Mouse (Mus musculus) CH12.LX (cell line): ENCODE measurements around the gene Slc12a6. TPM values are rescaled to one million over a fixed set of nuclear protein-coding genes. Genes with fewer than 3 reads are reported as not detected.

Experiments used
- DNase-seq: peaks from one replicate; pipeline ENCODE4 v3.0.0-alpha.2; 2013; ENCODE audit errors: extremely low read depth
- H3K27ac ChIP-seq: 2 replicates; pipeline ENCODE4 v1.5.1; 2012; ENCODE audit warnings: low read depth, mild to moderate bottlenecking, control low read depth, moderate library complexity; ENCODE audit not compliant: insufficient read depth
- H3K27me3 ChIP-seq: replicated peaks from 2 replicates; pipeline ENCODE3; 2012; ENCODE audit warnings: inconsistent platforms
- H3K36me3 ChIP-seq, 2 experiments: replicated peaks in 1 of 2; 2 replicates each; pipeline versions ENCODE3 to v1.6.1; 2012; ENCODE audit warnings: inconsistent platforms in 1 of 2, low read length in 1 of 2, mild to moderate bottlenecking in 1 of 2, mixed read lengths in 1 of 2, moderate library complexity in 1 of 2; ENCODE audit not compliant: control insufficient read depth in 1 of 2, insufficient read depth in 1 of 2
- H3K4me1 ChIP-seq, 2 experiments: 2 replicates each; pipeline ENCODE4 v1.6.1; 2012; ENCODE audit warnings: inconsistent platforms in 1 of 2, moderate library complexity in 1 of 2; ENCODE audit not compliant: insufficient read depth in 2 of 2, control insufficient read depth in 1 of 2
- H3K4me2 ChIP-seq: 2 replicates; pipeline ENCODE4 v1.6.1; 2012; ENCODE audit warnings: low read depth, mild to moderate bottlenecking, control low read depth; ENCODE audit not compliant: poor library complexity, insufficient read depth, severe bottlenecking
- H3K4me3 ChIP-seq, 3 experiments: fragments of 150-350 bp in 1 of 3; sonication (generic) in 1 of 3; replicated peaks in 1 of 3; 2 replicates each; pipeline versions ENCODE3 to v1.5.1; 2011 to 2012; ENCODE audit warnings: low read depth in 2 of 3, low read length in 2 of 3, mild to moderate bottlenecking in 2 of 3, moderate library complexity in 2 of 3, control low read depth in 1 of 3, improper control_type of control experiment in 1 of 3, inconsistent platforms in 1 of 3, mixed read lengths in 1 of 3; ENCODE audit not compliant: poor library complexity in 1 of 3
- H3K79me2 ChIP-seq: replicated peaks from 2 replicates; pipeline ENCODE4 v1.6.1; 2012; ENCODE audit warnings: mild to moderate bottlenecking, moderate library complexity; ENCODE audit not compliant: control insufficient read depth, poor library complexity, insufficient read depth, severe bottlenecking; ENCODE audit errors: extremely low read depth
- H3K9ac ChIP-seq: 2 replicates; pipeline ENCODE4 v1.6.1; 2012; ENCODE audit warnings: low read depth, mild to moderate bottlenecking, control low read depth, moderate library complexity; ENCODE audit not compliant: insufficient read depth
- H3K9me3 ChIP-seq: replicated peaks from 2 replicates; pipeline ENCODE3; 2012; ENCODE audit warnings: low read length, inconsistent platforms, mixed read lengths
- BHLHE40 ChIP-seq: IDR thresholded peaks from 2 replicates; pipeline ENCODE4 v1.6.1; 2011; ENCODE audit warnings: mild to moderate bottlenecking, low read depth, low read length, improper control_type of control experiment
- CTCF ChIP-seq, 2 experiments: IDR thresholded peaks in 1 of 2; conservative IDR thresholded peaks in 1 of 2; 2 replicates each; pipeline ENCODE4 v1.5.1; 2011 to 2012; ENCODE audit warnings: low read depth in 2 of 2, low read length in 2 of 2, improper control_type of control experiment in 1 of 2, inconsistent platforms in 1 of 2, mild to moderate bottlenecking in 1 of 2, moderate library complexity in 1 of 2
- E2F4 ChIP-seq: IDR thresholded peaks from 2 replicates; pipeline ENCODE4 v1.6.1; 2011; ENCODE audit warnings: low read depth, low read length, improper control_type of control experiment; ENCODE audit not compliant: insufficient replicate concordance
- EP300 ChIP-seq: IDR thresholded peaks from 2 replicates; pipeline ENCODE4 v1.6.1; 2011; ENCODE audit warnings: low read length, improper control_type of control experiment
- IRF4 ChIP-seq: IDR thresholded peaks from 2 replicates; pipeline ENCODE4 v1.6.1; 2014; ENCODE audit warnings: low read depth, mild to moderate bottlenecking, inconsistent platforms, low read length, improper control_type of control experiment
- NELFE ChIP-seq: IDR thresholded peaks from 2 replicates; pipeline ENCODE4 v1.6.1; 2011; ENCODE audit warnings: low read depth, low read length, improper control_type of control experiment
- PAX5 ChIP-seq: IDR thresholded peaks from 2 replicates; pipeline ENCODE4 v1.6.1; 2012; ENCODE audit warnings: low read length, inconsistent platforms, mixed read lengths
- POLR2AphosphoS2 ChIP-seq: IDR thresholded peaks from 2 replicates; pipeline ENCODE4 v1.6.1; 2011; ENCODE audit warnings: low read depth, low read length, improper control_type of control experiment
- RCOR1 ChIP-seq: conservative IDR thresholded peaks from 2 replicates; pipeline ENCODE4 v1.6.1; 2012; ENCODE audit warnings: low read depth, mild to moderate bottlenecking, inconsistent platforms, low read length, improper control_type of control experiment
- SIN3A ChIP-seq: IDR thresholded peaks from 2 replicates; pipeline ENCODE4 v1.6.1; 2012; ENCODE audit warnings: low read length, improper control_type of control experiment, inconsistent platforms
- SMC3 ChIP-seq: IDR thresholded peaks from 2 replicates; pipeline ENCODE4 v1.6.1; 2011; ENCODE audit warnings: low read depth, low read length, improper control_type of control experiment
- UBTF ChIP-seq: IDR thresholded peaks from 2 replicates; pipeline ENCODE4 v1.6.1; 2012; ENCODE audit warnings: low read depth, mild to moderate bottlenecking, inconsistent platforms, low read length, improper control_type of control experiment, moderate library complexity
- USF1 ChIP-seq: IDR thresholded peaks from 2 replicates; pipeline ENCODE4 v1.6.1; 2014; ENCODE audit warnings: low read depth, mild to moderate bottlenecking, inconsistent platforms, low read length, improper control_type of control experiment
- ZMIZ1 ChIP-seq: IDR thresholded peaks from 2 replicates; pipeline ENCODE4 v1.6.1; 2012; ENCODE audit warnings: low read depth, mild to moderate bottlenecking, inconsistent platforms, low read length, improper control_type of control experiment
- ZNF384 ChIP-seq: IDR thresholded peaks from 2 replicates; pipeline ENCODE4 v1.6.1; 2012; ENCODE audit warnings: low read depth, low read length, improper control_type of control experiment, inconsistent platforms
- dilution Hi-C: fragments of 300-500 bp; cut with MboI; formaldehyde crosslinking; loops from 2 replicates; pipeline ENCODE4 v1.14.3; 2020; ENCODE audit warnings: low sequenced_read_pairs; ENCODE audit not compliant: extremely low pct_unique_long_range_greater_than_20kb, extremely low pct_ligation_motif_present
- in situ Hi-C: fragments of 300-500 bp; cut with MboI; formaldehyde crosslinking; loops from 3 replicates; pipeline ENCODE4 v1.14.3; 2019; ENCODE audit warnings: low sequenced_read_pairs, low pct_ligation_motif_present, low pct_unique_long_range_greater_than_20kb, mixed read lengths
- polyA plus RNA-seq: library from polyadenylated mRNA; unstranded; fragments of >175 nt; gene quantifications from 2 replicates; pipeline ENCODE4 v1.2.1, GENCODE M21; 2012; ENCODE audit warnings: low read depth; ENCODE audit not compliant: insufficient read length
- total RNA-seq, 2 experiments: library from RNA; depleted of rRNA; stranded (reverse); fragments of 300-350 nt in 1 of 2; fragments of >200 nt in 1 of 2; gene quantifications; 2 replicates each; pipeline ENCODE4 v1.2.3; 2012 to 2014

Gene Slc12a6
- total and polyA plus RNA-seq, 3 experiments = 7.8 to 14.8 (median 10.5) TPM

DNA sequence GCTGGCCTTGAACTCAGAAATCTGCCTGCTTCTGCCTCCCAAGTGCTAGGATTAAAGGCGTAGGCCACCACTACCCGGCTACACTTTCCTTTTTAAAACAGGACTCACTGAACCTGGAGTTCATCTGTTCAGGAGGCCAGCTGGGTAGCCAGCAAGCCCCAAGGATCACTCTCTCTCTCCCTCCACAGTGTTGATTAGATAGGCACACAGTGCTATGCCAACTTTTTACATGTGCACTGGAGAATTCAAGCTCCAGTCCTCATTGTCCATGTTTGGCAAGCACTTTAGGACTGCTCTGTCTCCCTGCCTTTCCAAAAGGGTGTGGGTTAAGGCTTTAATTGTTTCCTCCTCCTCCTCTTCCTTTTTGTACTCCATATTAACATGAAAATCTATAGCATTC, 4.4 kb downstream of the Slc12a6 start:
- in situ Hi-C loops = no loop called here
- Histone ChIP-seq H3K9ac (no peak overlapping the region), H3K27me3 (no peaks in the 10 kb centered on the region)
- TF ChIP-seq ZMIZ1 = no peak
- TF ChIP-seq EP300 = no peak
- TF ChIP-seq E2F4 = no peak
- TF ChIP-seq UBTF = no peak
- TF ChIP-seq, all 38 proteins: peak for 0
- H3K4me1 ChIP-seq = peaks cover 0 to 23% of the 10 kb centered on the region in 2 experiments; a peak in 2 of 4 replicates
- H3K9me3 ChIP-seq = no peaks in the 10 kb centered on the region
- no peak overlapping the region for H3K27ac ChIP-seq
- DNase-seq = no peak
- dilution Hi-C loops = no loop called here
- H3K36me3 ChIP-seq = peaks cover 0 to 19% of the 10 kb centered on the region in 2 experiments
- peaks cover 27% of the 10 kb centered on the region for H3K79me2 ChIP-seq
- H3K4me3 ChIP-seq = no peak overlapping the region
- H3K4me2 ChIP-seq = no peak overlapping the region

DNA sequence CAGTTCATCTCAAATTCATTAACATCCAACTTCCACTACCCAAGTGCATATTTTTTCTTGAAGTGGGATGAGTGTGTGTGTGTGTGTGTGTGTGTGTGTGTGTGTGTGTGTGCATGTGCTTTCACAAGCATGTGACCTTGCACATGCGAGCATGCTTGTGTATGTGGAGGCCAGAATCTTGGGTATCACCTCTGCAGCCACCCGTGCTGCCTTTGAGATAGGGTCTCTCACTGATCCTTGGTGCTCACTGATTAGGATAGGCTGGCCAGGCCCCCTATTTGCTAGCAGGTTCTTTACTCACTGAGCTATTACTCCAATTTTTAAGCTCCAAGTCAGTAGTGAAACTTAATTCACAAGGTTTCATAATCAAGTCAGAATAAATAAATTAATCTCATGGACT, 7.3 kb downstream of the Slc12a6 start:
- no peaks in the 10 kb centered on the region for H3K9me3 ChIP-seq
- no peak overlapping the region for H3K27ac ChIP-seq
- no peak overlapping the region for H3K4me2 ChIP-seq
- peaks cover 0 to 21% of the 10 kb centered on the region in 2 experiments; a peak in 2 of 4 replicates for H3K4me1 ChIP-seq
- DNase-seq = no peak
- dilution Hi-C loops = no loop called here
- H3K4me3 ChIP-seq = no peak overlapping the region
- peaks cover 0 to 23% of the 10 kb centered on the region in 2 experiments for H3K36me3 ChIP-seq
- no peaks in the 10 kb centered on the region for H3K27me3 ChIP-seq
- in situ Hi-C loops = no loop called here
- H3K9ac ChIP-seq = no peak overlapping the region
- peaks cover 21% of the 10 kb centered on the region for H3K79me2 ChIP-seq
- no peak for TF ChIP-seq SMC3
- no peak for TF ChIP-seq RCOR1
- TF ChIP-seq POLR2AphosphoS2 = no peak
- no peak for TF ChIP-seq ZNF384
- no peak for TF ChIP-seq BHLHE40
- no peak for TF ChIP-seq USF1
- no peak for TF ChIP-seq UBTF
- no peak for TF ChIP-seq PAX5
- TF ChIP-seq NELFE = no peak
- TF ChIP-seq IRF4 = no peak
- TF ChIP-seq SIN3A = no peak

DNA sequence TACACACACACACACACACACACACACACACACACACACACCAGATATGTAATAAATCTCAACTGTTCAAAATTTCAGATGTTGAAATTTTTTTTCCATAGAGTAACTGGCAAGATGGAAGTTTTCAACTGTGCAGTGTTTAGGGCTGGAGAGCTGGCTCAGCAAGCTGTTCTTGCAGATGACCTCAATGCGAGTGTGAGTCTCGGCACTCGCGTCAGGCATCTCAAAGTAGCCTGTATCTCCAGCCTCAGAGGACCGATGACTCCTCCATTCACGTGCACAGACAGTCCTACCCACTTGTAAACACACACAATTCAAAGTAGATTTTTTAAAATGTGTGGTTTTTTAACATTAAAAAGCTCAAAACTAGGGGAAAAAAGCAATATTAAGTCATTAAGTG, 7.8 kb downstream of the Slc12a6 start:
- Histone ChIP-seq H3K4me1 (peaks cover 0 to 18% of the 10 kb centered on the region in 2 experiments; a peak in 2 of 4 replicates), H3K79me2 (peaks cover 18% of the 10 kb centered on the region), H3K36me3 (peaks cover 0 to 23% of the 10 kb centered on the region in 2 experiments), H3K4me2 (no peak overlapping the region), H3K9me3 (no peaks in the 10 kb centered on the region), H3K9ac (no peak overlapping the region), H3K4me3 (no peak overlapping the region), H3K27ac (no peak overlapping the region), H3K27me3 (no peaks in the 10 kb centered on the region)
- no peak for TF ChIP-seq CTCF (conservative IDR thresholded peaks at IDR 0.05 in 1 of 2, IDR thresholded peaks at IDR 0.05 in 1 of 2; ENCODE audit: low read depth in 2 of 2, low read length in 2 of 2)
- dilution Hi-C loops (no loop called here), in situ Hi-C loops (no loop called here)
- no peak for DNase-seq
